Mouse (Mus musculus) ES-E14 (cell line): ENCODE data around the gene Klf2.

ENCODE experiments used
- CHD2 ChIP-seq: IDR thresholded peaks from 2 replicates; pipeline ENCODE4 v1.6.1; 2014; ENCODE audit warnings: mild to moderate bottlenecking, low read depth, low read length, inconsistent platforms
- HCFC1 ChIP-seq: IDR thresholded peaks from 2 replicates; pipeline ENCODE4 v1.6.1; 2012; ENCODE audit warnings: low read length, inconsistent platforms, borderline replicate concordance; ENCODE audit not compliant: insufficient read depth
- MAFK ChIP-seq: IDR thresholded peaks from 2 replicates; pipeline ENCODE4 v1.6.1; 2014; ENCODE audit warnings: mild to moderate bottlenecking, low read depth, low read length, inconsistent platforms; ENCODE audit not compliant: insufficient read depth
- ZC3H11A ChIP-seq: IDR thresholded peaks from 2 replicates; pipeline ENCODE4 v1.6.1; 2012; ENCODE audit warnings: low read depth, mild to moderate bottlenecking, inconsistent platforms, low read length, borderline replicate concordance
- ZNF384 ChIP-seq: IDR thresholded peaks from 2 replicates; pipeline ENCODE4 v1.6.1; 2012; ENCODE audit warnings: low read depth, low read length, inconsistent platforms

- TF ChIP-seq ZC3H11A (no peak), ZNF384 (no peak), HCFC1 (no peak), MAFK (no peak), CHD2 (no peak)
These were observed 4.4 kb downstream of the Klf2 start for GRCm38 (mm10) chr8:72323131-72323725.
